Mouse (Mus musculus) liver, adult 2 months (tissue): ENCODE measurements at regions not wholly inside any gene's neighbourhood (a gene's known extent, or its start where the extent isn't known, plus 50 kb on each side); places are given as distances from the start of the nearest gene placed in this dataset.

Experiments used
- DNase-seq: peaks from one replicate; pipeline ENCODE4 v3.0.0-alpha.2; 2011; ENCODE audit warnings: low read depth, low spot score; ENCODE audit errors: extremely low read depth
- H3K27ac ChIP-seq: fragments of 200-500 bp; replicated peaks from 2 replicates; pipeline ENCODE4 v1.5.1; 2012; ENCODE audit warnings: low read depth, mild to moderate bottlenecking, control low read depth, inconsistent platforms, low read length; ENCODE audit not compliant: insufficient read depth
- H3K27me3 ChIP-seq: fragments of 200-500 bp; 2 replicates; pipeline ENCODE4 v1.6.1; 2012; ENCODE audit warnings: mild to moderate bottlenecking, moderate library complexity, low read length, inconsistent platforms; ENCODE audit not compliant: control insufficient read depth, insufficient read depth
- H3K36me3 ChIP-seq: fragments of 200-500 bp; 2 replicates; pipeline ENCODE4 v1.6.1; 2012; ENCODE audit warnings: low read length, inconsistent platforms; ENCODE audit not compliant: control insufficient read depth, insufficient read depth
- H3K4me1 ChIP-seq: fragments of 200-500 bp; 2 replicates; pipeline ENCODE4 v1.6.1; 2011; ENCODE audit warnings: low read length; ENCODE audit not compliant: control insufficient read depth, insufficient read depth
- H3K4me3 ChIP-seq: fragments of 200-500 bp; 2 replicates; pipeline ENCODE4 v1.5.1; 2011; ENCODE audit warnings: low read depth, mild to moderate bottlenecking, control low read depth, low read length, moderate library complexity; ENCODE audit not compliant: insufficient read depth
- H3K79me2 ChIP-seq: fragments of 200-500 bp; 2 replicates; pipeline ENCODE4 v1.6.1; 2012; ENCODE audit warnings: inconsistent platforms, mild to moderate bottlenecking, low read length, moderate library complexity; ENCODE audit not compliant: control insufficient read depth, insufficient read depth
- H3K9ac ChIP-seq: fragments of 200-500 bp; 2 replicates; pipeline ENCODE4 v1.6.1; 2012; ENCODE audit warnings: low read depth, mild to moderate bottlenecking, control low read depth, inconsistent platforms, low read length
- CTCF ChIP-seq: fragments of 200-500 bp; IDR thresholded peaks from 2 replicates; pipeline ENCODE4 v1.5.1; 2011; ENCODE audit warnings: low read depth, low read length, control low read depth
- POLR2A ChIP-seq: fragments of 200-500 bp; IDR thresholded peaks from 2 replicates; pipeline ENCODE4 v1.6.1; 2011; ENCODE audit warnings: low read length, control low read depth; ENCODE audit not compliant: insufficient read depth; ENCODE audit errors: extremely low read depth
- WGBS: fragments of 180-500 bp; shearing (Covaris S2); methylation state at CpG from one replicate; pipeline ENCODE4 v1.1.7; 2018; 5-methylcytosine and 5-hydroxymethylcytosine counted together

DNA sequence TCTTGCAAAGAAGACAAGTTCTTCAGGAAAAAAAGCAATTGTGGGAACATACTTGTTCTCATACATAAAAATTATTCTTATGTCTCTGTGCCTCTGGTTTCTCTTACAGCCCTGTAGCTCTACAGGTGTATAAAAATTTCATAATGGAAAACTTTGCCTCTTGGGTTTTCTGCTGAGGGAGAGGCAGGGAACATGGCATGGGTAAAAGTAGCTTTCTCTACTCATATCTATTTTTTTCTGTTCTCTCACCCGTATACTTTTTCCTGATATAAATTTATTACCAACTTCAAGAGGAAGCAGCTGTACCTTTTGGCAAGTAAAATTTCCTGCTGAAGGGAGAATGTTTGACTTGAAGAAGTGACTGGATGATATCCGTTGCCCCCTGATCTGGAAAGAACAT lies 2388.6 kb downstream of the Poteg start:
- Histone ChIP-seq H3K36me3 (no peaks in the 10 kb centered on the region), H3K4me3 (no peak overlapping the region), H3K4me1 (no peaks in the 10 kb centered on the region), H3K27ac (no peak overlapping the region), H3K79me2 (no peaks in the 10 kb centered on the region), H3K27me3 (no peaks in the 10 kb centered on the region), H3K9ac (no peak overlapping the region)
- WGBS, result 80% methylated on average over 2 of the region's 2 CpGs
- no peak for DNase-seq
- no peak for TF ChIP-seq POLR2A
- TF ChIP-seq CTCF, result no peak
